Mouse (Mus musculus): Measurements from ENCODE around the gene 1810009A15Rik.

DNA sequence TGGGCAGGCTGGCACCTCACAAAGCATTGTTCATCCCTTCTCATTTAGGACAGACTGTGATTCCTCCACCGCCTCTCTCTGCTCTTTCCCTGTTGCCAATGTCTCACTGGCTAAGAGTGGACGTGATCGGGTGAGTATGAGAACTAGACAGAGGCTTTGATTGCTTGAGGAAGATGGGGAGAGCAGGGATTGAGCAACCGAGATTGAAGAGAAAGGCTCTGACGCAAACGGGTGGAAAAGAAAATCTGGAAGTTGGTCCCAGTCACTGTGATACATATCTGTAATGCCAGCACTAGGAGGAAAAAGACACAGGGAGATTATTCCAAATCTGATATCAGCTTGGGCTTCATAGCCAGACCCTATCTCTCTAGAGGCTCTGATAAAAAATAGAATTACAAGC, 45.7 kb upstream of the 1810009A15Rik start:
- TF ChIP-seq POLR2A (IDR thresholded peaks at IDR 0.05; ENCODE audit: borderline replicate concordance, control insufficient read depth, low read depth, low read length) (no peak), CTCF (IDR thresholded peaks at IDR 0.05; ENCODE audit: control insufficient read depth, insufficient read depth, low read length) (no peak)

Data from bone marrow, adult 2 months (tissue).